Mouse (Mus musculus) left cerebral cortex, adult 9 months (tissue): Measurements from ENCODE around the gene Cpne5.
"Not testable (repeated sequence)": the region's sequence is repeated elsewhere in the genome, so short reads cannot be mapped to it uniquely, and the experiment has no call there.

Experiments used
- DNase-seq, 2 experiments: peaks; one replicate each; pipeline ENCODE4 v3.0.0; 2022; ENCODE audit warnings: low spot score in 2 of 2

Cpne5 gene

DNA sequence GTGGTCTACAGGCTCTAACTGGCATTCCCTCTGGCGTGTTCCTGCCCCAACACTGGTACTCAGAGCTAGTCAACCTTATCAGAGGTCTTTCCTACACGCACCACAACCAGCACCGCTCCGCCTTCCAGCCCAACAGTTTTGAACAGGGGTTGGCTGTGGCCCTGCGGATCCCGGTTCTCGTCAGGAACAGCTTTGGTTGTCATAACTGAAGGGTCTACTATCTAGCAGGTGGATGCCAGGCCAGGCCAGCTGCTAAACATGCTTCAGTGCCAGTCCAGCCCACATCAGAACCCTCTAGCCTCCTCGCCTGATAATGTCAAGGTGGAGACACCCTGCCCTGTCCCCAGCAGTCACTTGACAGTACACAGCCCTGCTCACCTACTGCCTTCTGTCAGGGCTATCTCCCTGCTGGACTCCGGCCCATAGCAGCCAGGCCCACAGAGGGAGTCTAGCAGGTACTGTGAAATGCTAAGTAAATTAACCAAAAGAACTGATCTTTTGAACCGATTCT, 19.1 kb upstream of the Cpne5 start:
- no peak for DNase-seq

DNA sequence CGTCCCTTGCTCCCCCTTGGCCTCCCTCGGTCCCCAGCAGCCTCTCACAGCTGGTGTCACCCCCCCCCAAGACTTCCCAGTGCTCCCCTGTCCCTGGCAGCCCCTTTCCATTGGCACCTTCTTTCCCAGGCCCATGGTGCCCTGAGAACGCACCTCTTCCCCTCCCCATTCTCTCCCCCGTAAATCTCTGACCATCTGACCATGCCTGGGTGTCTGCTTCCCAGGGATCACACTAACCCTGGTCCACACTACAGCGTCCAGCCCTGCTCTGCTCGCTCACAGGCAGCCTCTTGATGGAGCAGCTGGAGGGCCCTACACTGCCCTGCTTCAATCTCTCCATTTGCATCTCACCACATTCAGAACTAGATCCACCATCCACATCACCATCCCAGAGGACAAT, 18.5 kb upstream of the Cpne5 start:
- no peak for DNase-seq

DNA sequence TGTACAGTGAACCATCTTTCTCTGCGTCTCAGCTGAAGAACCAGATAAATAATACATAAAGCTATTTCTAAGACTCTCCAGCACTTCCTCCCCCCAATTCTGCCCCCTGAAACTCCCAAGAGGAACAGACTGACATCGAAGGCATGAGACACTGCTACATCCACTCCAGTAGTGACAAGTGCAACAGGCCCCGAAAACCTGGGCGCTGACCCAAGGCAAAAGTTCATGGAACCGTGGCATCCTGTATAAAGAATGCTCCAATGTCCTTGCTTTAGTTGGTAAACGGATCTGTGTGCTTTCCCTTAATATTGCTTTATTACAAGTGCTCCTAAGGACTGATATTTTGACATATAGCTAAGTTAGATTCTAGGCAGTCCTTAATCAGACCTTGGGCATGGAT, 16.8 kb upstream of the Cpne5 start:
- DNase-seq, result not testable (repeated sequence)

DNA sequence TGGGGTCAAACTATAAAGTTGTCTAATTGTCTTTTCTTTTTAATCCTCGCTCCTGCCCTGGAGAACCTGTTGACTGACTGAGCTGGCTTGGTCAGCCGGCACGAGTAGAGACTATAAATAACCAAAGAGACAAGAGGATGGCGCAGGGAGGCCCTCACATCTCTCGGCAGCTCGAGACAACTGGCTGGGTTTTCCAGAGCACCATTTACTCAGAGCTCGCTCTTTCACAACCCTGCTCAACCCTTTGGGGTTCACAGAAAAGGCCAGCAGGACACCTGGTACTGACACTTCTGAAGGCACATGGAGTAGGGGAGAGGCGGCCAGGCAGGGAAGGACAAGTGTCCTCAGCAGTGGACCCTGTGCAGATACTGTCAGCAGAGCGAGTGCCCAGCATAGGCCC, 15.7 kb upstream of the Cpne5 start:
- DNase-seq, result no peak

DNA sequence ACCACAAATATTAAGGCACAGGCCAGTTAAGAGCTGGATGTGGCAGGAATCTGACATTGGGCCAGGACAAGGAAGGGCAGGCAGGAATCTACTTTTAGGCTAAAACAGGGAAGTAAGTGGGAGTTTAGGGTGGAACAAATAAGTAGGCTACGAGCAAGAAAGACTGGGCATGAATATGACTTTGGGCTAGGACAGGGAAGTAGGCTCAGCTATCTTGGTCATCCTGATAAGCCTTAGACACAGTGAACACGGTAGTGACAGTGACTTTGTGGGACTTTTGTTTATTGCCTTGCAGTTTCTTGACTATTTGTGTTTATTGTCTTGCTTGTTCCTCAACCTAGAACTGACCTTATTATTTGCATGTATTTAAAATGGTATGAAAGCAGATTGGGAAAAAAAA, 15.3 kb upstream of the Cpne5 start:
- DNase-seq, result no peak

DNA sequence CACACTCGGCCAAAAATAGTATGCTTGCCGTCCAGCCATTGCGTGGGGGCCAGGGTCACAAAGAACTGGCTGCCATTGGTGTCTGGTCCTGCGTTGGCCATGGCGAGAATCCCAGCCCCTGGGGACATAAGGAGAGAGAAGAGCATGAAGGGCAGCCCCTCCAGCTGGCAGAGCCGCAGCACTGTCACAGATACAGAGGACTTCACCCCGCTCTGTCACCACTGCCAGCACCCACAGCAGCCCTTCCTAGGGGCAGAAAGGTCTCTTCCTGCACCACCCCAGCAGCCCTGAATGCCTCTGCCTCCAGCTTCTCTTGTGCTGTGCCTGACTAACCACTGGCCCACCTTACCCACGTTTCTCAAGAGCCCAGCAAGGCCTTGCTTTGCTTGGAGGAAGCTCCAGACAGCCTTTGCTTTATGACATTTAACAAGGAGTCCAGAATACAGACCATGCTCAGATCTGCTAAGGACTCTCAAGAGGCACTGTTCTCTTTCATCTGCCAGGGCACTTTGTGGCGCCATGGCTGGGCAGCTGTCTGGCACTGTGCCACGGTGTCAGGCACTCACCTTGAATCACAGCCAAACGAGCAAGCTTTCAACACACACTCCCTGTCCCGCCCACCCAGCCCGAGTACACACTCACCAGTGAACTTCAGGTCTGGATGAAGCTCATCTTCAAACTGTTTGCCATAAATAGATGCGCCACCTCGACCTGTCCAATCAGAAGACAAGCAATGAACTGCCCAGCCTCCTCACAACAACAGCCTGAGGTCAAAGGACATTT, 13.8 kb upstream of the Cpne5 start:
- no peak for DNase-seq

DNA sequence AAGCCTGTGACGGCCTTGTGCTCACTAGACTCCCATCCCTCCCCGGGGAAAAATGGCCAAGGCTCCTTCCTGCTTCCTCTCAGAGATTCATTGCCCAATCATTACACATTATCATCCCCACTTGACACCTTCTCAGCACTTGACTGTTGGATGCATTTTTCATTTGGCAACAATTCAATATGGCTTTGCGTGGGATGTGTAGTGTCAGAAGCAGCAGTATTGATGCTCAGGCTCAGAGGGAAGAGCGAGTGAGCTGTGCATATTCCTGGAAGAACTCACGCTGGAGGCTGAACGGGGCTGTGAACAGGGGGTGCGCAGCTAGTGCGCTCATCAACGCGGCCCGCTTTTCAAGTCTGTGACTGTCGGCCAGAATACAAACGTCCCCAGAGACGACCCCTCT, 13.0 kb upstream of the Cpne5 start:
- DNase-seq, result not testable (repeated sequence)

DNA sequence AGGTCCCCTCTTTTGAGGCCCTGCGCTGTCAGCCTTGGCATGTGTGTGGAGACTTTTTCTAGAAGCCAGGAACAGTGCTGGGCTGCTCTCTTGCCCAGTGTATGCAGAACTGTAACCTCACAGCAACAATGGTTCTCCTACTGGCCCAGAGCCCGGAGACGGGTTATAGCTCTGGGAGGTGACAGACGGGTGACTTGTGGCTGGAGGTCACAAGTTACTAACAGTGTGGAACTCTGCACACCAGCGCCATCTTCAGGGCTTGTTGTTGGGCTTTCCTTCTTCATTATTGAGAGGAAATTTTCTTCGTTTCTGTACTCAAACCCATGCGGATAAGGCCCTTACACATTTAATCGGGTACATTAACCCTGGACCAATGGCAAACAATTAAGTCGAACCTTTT, 11.5 kb upstream of the Cpne5 start:
- no peak for DNase-seq

DNA sequence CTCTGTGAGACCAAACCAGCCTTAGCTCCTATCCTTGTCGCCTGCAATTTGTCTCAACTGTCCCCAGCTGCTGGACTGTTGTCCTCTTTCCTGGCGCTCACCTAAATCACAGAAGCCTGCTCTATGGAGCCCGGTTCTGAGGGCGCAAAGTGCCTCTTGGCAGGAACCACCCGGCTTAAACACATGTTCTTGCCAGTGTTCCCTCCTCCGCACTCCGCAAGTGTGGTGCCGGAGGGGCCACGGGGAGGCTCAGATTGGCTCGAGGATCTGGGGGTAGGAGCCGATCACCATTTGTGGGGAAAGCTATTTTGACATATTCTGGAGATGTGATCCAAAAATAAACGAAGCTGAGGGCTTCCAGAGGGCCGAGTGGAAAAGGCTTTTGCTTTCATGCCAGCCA, 9.9 kb upstream of the Cpne5 start:
- DNase-seq, result peak in 1 of 2 experiments; percentile 54

DNA sequence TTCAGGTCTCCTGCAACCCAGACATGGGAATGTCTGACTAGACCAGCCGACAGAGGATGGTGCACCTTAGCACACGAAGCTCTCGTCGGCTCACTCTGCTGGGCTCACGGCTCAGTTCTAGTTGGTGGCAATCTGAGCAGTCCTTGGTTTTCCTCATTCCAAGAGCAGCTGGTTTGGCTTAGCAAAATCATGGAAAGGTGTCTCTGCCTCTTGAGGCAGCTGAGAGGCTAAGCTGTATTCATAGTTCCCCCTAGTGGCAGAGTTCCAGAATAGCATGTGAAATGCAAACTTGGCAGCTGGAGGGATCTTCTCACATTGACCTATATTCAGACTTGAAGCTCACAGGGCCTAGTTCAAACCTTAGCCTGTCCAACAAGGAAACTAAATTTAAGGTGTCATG, 8.6 kb upstream of the Cpne5 start:
- DNase-seq, result peak in 1 of 2 experiments; percentile 58

DNA sequence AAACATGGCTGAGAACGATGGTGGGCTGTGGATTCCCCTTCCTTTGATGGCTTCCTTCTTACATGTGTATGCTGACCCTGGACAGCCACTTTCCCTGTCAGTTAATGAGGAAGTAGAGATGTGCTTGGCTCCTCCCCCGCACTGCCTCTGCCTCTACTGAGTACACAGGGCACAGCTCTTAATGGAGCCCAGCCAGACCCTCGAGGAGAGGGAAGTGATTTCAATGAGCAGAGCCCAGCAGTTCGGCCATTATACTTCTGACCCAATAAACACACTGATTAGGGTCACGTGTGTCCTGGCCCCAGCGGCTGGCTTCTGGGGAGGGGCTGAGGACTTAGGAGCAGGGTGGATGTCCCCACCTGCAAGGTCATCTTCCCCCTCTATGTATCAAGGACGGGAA, 7.8 kb upstream of the Cpne5 start:
- no peak for DNase-seq

DNA sequence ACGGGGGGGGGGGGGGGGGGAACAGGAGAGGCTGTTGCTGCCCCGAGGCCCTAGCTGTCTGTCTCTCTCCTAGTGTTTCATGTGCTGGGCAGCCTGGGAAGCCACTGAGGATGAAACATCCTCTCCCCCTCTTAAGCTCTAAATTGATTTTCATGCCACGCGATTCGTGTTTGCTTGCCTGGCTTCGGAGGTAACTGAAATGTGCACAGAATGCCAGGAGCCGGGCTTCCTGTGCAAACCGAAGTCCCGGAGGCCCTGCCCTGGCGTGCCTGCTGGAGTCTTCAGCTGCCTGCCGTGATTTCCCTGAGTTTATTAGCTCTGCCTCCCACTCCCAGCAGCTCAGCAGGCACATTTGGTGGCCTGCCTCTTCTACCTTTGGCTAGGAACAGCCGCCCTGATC, 6.9 kb upstream of the Cpne5 start:
- DNase-seq, result no peak

DNA sequence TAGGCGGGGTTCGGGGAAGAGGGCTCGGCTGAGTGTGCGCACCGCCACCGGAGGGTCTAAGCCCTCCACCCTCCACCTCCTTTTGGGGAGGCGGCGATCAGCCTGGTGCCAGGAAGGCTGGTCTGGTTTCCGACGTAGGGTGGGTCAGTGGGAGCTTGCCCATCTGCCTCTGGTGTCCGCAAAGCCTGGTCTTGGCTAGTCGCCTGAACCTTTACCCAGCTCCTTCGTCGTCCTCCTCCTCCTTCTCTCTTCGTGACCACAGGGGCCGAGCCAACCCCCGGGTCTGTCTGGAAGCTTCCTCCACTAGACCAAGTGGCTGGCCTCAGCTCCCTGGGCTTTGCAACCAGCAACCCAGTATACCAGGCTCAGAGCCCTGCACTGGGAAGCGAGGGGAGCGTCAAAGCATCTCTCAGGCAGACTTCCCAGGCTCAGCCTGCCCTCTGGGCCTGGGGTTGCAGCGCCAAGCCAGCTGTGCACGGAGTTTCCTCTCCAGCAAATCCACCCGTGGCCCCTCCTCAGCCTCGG, 516 bp upstream of the Cpne5 start:
- DNase-seq, result no peak

DNA sequence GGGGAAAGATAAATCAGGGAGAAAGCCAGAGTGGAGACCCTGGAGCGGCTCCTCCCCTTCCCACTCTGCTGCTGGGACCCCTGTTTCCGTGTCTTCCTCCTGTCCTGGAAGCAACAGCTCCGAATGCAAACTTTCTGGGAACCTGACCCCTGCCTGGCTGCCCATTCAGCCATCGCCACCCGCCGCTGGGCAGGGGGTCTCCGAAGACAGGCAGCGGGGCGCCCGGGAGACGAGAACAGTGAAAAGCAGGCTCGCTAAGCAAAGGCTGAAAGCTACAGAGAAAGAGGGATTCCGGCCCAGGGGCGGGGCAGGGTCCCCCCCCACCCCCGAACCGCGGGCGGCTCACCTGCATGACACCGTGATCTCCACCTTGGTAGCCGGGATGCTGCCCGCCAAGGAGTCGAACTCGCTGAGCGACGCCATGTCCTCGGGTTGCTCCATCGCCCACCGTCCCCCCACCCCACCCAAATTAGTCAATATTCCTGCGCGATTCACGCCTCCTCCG, 648 bp downstream of the Cpne5 start:
- no peak for DNase-seq

DNA sequence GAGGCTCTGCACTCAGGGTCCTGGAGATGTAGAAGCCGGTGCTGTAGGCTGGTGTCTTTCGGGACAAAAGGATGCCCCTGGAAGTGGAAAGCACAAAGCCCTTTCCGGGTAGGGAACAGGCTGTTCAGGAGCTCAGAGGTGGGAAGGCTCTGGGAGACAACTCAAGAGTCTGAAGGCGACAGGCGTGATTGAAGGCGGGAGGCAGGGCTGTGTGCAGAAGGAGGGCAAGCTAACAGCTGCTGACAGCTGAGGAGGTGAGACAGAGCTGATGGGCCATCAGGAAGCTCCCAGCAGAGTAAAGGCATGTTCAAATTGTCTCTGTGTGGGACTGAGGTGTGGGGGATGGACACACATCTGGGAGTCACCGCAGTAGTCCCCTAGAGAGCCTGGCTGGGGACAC, 1.9 kb downstream of the Cpne5 start:
- no peak for DNase-seq

DNA sequence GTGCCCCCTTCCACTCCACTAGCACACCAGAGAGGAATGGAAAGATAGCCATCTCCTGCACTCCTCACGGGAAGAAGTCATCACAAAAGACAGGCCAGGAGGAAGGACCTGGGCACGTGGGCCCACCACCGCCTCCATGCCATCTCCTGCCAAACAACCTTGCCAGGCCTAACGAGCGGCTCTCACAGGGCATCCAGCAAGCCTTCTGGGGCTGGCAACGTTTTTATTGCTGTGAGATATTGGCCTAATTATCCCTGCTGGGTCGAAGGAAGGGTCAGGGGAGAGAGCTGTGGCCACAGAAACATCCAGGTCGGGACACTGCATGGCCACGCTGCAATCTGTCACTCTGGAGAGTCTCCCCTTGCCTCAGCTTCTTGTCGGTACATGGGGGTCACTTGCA, 6.9 kb downstream of the Cpne5 start:
- no peak for DNase-seq

DNA sequence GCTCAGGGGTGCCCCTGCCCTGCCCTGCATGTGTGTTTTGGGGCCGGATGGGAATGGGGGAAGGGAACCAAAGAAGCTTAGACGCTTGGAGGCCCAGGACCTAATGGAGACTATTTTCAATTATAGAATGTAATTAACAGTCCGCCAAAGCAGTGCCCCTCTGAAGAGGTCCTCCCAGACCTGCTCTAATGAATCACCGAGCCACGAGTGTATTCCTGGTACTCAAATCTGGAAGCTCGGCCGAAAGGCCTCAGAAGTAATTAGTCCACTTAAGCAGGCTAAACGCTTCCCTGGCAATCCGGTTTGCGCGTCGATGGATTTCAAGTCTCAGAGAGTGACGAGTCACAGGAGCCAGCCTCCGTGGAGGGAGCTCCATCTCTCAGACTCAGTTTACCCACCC, 17.3 kb downstream of the Cpne5 start:
- DNase-seq, result no peak

DNA sequence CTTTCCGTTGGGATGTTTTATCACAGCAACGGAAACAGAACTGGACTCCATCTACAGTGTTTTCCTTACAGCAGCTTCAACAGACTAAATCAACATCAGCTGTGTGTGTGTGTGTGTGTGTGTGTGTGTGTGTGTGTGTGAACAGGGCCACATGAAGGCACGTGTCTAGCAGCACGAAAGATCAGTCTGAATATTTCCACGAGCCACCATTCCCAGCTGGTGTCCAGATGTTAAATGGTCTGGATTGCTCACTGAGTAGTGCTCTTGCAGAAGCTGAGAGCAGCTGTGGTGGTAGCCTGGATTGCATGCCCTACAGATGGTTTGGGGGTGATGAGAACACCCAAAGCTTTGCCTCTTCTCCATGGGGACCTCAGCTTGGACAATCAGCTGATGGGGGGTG, 19.9 kb downstream of the Cpne5 start:
- DNase-seq, result no peak

DNA sequence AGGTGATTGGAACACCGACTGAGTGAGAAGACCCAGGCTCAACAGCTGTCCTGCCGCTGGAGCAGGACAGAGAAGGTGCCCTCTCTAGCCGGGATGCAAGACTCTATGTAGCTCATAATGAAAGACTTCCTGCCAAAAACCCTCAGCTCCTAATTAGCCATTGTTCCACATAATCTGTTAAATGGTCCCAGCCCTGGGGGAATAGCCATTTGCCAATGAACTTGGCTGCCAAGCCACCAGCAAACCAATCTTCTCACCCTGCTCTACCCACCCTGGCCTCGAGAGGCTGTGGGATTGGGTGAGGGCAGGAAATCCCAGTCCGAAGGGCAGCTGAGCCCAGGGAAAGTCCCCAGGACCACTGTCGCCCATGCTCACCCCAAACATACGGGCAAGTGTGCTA, 21.9 kb downstream of the Cpne5 start:
- DNase-seq, result no peak

DNA sequence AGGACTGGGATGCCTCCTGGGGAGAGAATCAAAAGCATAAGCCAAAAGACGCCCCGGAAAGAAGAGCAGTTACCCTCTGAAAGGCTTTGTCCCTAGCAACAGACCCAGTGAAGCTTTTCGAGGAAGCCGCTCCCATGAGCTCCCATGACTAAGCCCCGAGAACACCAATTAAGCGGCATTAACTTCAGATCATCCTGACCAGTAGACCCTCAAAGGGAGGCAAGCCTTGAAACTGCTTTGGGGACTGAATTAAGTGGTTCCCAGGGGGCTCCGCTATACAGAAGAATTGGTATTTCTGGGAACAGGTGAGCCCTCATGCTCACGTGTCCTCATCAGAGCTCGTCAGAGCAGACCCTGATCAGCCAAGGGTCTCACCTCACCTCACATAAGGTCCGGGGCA, 23.3 kb downstream of the Cpne5 start:
- DNase-seq, result no peak

DNA sequence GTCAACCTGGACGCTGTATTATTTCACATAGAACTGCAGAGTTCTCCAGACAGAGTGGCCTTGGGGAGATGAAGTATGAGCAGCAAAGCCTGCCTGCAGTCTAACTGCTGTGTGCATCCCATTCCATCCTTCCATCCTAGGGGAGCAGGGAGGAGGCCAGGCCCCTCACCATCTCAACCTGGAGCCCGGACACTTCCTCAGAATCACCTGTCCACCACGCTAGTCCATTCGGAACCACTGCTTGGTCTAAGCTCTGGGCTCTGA, 23.8 kb downstream of the Cpne5 start:
- no peak for DNase-seq

DNA sequence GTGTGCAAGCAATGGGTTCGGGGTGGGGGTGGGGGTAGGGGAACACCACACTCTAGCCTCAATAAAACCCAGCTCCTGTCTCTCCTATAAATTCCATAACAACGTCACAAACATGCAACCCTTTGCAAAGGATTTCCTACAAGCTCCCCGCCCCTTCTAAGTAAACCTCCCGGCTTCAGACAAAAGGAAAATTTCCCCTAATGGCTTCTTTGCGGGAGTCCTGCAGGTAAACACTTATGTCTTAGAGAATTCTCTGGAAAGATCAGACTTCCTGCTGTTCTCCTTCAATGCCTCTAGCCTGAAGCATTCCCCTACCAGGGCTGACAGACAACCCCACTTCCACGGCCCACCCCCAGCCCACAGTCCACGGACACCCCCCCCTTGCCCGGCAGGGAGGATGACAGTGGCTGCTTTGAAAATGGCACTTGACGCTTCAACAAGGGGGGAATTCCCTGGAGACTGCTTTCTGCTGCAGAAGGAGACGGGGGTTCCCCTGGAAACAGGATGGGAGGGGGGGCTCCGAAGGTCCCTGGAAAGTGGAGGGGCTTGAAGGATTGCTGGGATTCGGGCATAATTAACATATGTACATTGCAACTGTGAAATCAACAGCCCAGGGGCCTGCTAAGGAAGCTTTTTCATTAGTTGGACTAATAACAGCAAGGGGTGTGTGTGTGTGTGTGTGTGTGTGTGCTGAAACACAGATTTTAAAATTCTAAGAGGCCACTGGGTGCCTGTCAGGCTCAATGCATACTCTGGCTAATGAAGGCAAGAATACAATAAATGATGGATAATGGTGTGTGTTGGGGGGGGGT, 24.4 kb downstream of the Cpne5 start:
- no peak for DNase-seq

DNA sequence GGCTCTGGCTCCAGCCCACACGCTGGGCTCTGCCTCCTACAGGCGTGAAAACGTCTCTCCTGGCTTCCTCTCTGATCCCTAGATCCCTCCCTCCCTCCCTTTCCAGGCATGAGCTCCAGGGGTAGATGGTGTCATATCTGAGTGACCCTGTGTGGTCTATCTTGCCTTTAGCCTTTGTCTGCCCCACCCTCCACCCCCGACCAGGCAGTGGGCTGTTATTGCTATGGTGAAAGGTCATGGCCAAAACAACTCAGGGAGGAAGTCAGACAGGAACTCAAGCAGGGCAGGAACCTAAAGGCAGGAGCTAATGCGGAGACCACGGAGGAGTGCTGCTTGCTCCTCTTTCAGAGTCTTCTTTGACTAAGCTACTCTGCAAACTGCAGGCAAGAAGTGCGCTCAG, 26.1 kb downstream of the Cpne5 start:
- no peak for DNase-seq
